Comparison of ENCODE assay signal across 18 mouse cellular contexts in the genomic region with DNA sequence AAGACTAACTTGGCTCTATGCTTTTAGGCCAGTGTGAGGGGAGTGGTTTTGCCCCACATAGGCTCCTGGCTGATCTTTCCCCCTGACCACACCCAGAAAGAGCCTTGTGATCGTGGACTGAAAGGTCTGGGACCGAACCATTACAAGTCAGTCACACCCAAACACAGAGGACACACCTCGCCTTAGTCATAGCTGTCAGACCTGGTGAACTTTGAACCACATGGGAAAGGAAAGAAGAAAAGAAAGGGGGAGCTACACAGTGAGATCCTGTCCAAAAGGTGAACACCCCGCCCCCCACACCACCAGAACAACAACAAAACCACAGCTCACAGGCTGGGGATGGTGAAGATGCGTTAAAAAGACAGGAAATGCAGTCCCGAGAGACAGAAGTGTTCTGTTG. TPM values are rescaled to one million over a fixed set of nuclear protein-coding genes. Genes with fewer than 3 reads are reported as not detected.
A peak's percentile ranks its signal among the peaks of the same experiment; 100 is the strongest.
DNase-seq lines count a peak whose midpoint lies in the region; ATAC-seq lines count a peak whose summit lies in the region.
"Had no signal": no experiment of that assay in that cellular context is flagged by ENCODE, and none has a peak within 500 bp of the region (broad histone marks: within the 10 kb centered on the region; RNA-seq: fewer than 3 reads in every experiment).

No protein-coding gene starts in this region.

- peak overlapping the region; percentile 29 for H3K4me3 ChIP-seq in megakaryocyte, embryonic 14.5 days (replicated peaks)
- H3K4me3 ChIP-seq: heart, embryonic 10.5 days; layer of hippocampus, adult 2 months; midbrain, embryonic 10.5 days had no signal

- ATAC-seq in megakaryocyte, adult 5-6 weeks (ENCODE audit: poor library complexity, severe bottlenecking): no peak
- peak; percentile 36 for ATAC-seq in activated CD4-positive, CD25-positive, alpha-beta regulatory T cell, adult 4 months
- 0 out of 2 replicates have a peak, but pooled peaks have one; percentile 13 for ATAC-seq in neutrophil, adult 5-6 weeks (ENCODE audit: extremely low read depth, insufficient number of reproducible peaks, low FRiP score, poor library complexity, severe bottlenecking)
- ATAC-seq: forebrain, embryonic 16.5 days; hindbrain, embryonic 16.5 days had no signal

- peaks cover 5% of the 10 kb centered on the region; the same call in 1 of the 2 replicates for H3K9me3 ChIP-seq in megakaryocyte, embryonic 14.5 days
- H3K9me3 ChIP-seq: heart, embryonic 10.5 days; midbrain, embryonic 10.5 days had no signal

- peak; percentile 11 to 23 for DNase-seq in thymus, postnatal 36 days
- DNase-seq in kidney, adult 18-20 months: no peak
- no peak for DNase-seq in heart, postnatal 4 days
- DNase-seq in frontal cortex, postnatal 36 days (ENCODE audit: low spot score in 2 of 2): no peak
- DNase-seq: cerebellum, postnatal 14 days; gastrocnemius, postnatal 10 days; heart, postnatal 14 days; liver; lung, postnatal 10 days had no signal

- H3K36me3 ChIP-seq in megakaryocyte, embryonic 14.5 days (replicated peaks; ENCODE audit: low read length): peaks cover 43% of the 10 kb centered on the region

- peaks cover 24% of the 10 kb centered on the region for H3K4me1 ChIP-seq in megakaryocyte, embryonic 14.5 days
- H3K4me1 ChIP-seq: midbrain, embryonic 10.5 days had no signal

- no peaks in the 10 kb centered on the region for H3K27me3 ChIP-seq in megakaryocyte, embryonic 14.5 days (replicated peaks)

RNA-seq across cellular contexts. Expression of a gene that starts 14.9 kb away (rescaled TPM):
- 0.34 and 0.57 TPM in 2 replicates for polyA plus RNA-seq in megakaryocyte, embryonic 14.5 days (2012; ENCODE audit: insufficient read depth, low replicate concordance)
- 25.7 and 27.8 TPM in 2 replicates for total RNA-seq in megakaryocyte, adult 5-6 weeks (2015)
- total RNA-seq in megakaryocyte, adult 5-6 weeks (2017): 41.6 and 58.6 TPM in 2 replicates
- polyA plus RNA-seq in activated CD4-positive, CD25-positive, alpha-beta regulatory T cell, adult 4 months (2017; shearing (Covaris generic)): 100 to 1,000 TPM in 1 of 2 experiments, 10 to 100 TPM in 1; 93.9 to 112 TPM
- 71.3 and 81.2 TPM in 2 replicates for total RNA-seq in neutrophil, adult 5-6 weeks (2017)
- 10 to 100 TPM; 20.4 to 21.5 TPM for total RNA-seq in heart, postnatal 4 days (2021)

Comparison
In these comparisons a context has a peak if more than half of its experiments do, and no peak if none do; other contexts are left out.
1. DNase-seq: peak in thymus, postnatal 36 days (2 of 2); none in kidney, adult 18-20 months (single experiment), heart, postnatal 4 days (single experiment) and frontal cortex, postnatal 36 days (0 of 2).